Mouse (Mus musculus) cerebellum, postnatal 36 days (tissue): Measurements from ENCODE around the gene Hrh3.

Experiments used
- DNase-seq, 2 experiments: peaks; one replicate each; pipeline ENCODE4 v3.0.0; 2021 to 2022; ENCODE audit warnings: mixed read lengths in 2 of 2

Hrh3 gene

GRCm38 (mm10) chr2:180053001-180053400, 51.3 kb downstream of the Hrh3 start:
- no peak for DNase-seq

- peak in 1 of 2 experiments; percentile 27 for DNase-seq
Measured at GRCm38 (mm10) chr2:180051986-180052733, 52.1 kb downstream of the Hrh3 start.

- DNase-seq = peak; percentile 92
Measured at GRCm38 (mm10) chr2:180050986-180051385, 53.3 kb downstream of the Hrh3 start.
